Mouse (Mus musculus): ENCODE measurements around the gene Mgam.
A peak's percentile ranks its signal among the peaks of the same experiment; 100 is the strongest.
"Not testable (repeated sequence)": the region's sequence is repeated elsewhere in the genome, so short reads cannot be mapped to it uniquely, and the experiment has no call there.

The Mgam gene

DNA sequence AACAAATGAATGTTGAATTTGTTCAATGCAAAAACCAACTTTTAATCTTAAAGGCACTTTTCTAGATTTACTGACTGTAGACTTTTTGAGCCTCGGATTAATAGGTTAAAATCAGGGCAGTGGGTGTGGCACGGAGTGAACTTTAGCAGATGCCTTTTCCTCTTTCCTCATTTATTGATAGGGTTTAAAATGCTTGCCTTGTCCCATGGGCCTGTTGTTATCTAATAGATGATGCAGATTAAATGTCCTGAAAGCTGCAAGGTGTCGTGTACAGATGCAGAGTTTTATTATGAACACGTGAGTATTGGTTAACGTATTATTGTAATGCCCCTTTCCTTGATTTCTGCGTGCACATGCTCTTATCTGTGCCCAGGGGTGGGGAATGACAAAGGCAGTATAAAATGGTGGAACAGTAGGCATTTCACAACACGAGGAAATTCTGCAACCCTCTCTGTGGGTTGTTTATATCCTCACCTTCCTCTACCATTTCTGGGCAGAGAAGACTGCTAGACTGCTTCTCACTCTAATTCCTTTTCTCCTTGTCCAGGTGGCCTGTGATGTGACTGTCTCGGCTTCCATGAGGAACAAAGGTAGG, at the start of gene Mgam:
TSS of gene Mgam (plus strand) at position 426 of the 595 bp plus-strand sequence.
- DNase-seq (ENCODE audit: low spot score) = no peak

DNA sequence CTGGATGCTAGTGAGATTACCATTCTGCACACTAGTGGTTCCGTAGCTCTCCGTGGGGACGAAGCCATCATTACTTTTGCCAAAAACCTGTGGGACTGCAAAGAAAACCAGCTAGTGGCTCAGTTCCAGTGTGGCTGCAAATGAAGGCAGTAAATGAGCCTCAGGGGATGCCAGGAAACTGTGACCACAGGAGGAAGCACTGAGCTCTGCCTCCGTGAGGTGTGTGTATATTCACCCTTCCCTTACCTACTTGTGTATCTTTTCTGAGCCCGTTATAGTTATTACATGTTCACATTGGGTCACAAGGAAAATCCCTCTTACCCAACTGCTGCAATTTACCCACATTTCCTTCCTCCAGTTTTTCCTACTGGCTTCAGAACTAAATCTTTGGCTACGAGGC, 44.3 kb upstream of the Mgam start:
- no peak for DNase-seq (ENCODE audit: low spot score)

DNA sequence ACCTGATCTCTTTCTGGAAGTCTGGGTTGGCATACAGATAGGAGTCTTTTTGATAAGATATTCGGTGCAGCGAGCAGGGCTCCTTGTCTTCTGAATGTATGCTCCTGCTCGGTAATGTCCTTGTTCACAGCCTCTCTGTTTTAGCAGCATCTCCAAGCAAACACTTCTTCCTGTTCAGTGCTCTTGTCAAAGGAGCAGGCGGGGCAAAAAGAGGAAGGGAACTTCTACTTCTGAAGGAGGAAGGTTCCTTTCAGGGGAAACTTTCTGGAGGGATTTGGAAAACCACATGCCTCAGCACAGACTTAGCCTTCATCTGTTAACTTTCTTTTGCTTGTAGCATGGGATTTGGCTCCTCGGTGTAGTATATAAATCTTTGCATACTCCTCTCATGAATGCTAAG, 43.0 kb upstream of the Mgam start, which contains the start of gene Clec5a:
TSS of gene Clec5a (minus strand) at position 177 of the 400 bp plus-strand sequence.
- DNase-seq (ENCODE audit: low spot score) = no peak

DNA sequence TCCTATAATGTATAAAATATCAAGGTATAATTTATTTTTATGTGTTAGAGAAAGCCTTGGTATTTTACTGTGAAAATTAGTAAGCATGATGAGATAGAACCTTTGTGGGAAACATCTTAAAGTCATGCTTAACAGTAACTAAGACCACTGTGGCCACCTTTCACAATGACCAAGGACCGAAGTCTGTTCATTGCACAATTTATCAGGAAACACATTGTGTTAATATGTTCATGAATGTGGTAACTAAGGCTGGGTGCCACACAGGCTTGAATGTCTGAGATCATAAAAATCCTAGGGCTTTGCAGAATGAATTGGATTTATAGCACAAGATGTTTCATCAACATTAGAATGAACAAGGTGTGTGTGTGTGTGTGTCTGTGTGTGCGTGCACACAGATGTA, 40.3 kb upstream of the Mgam start:
- no peak for DNase-seq (ENCODE audit: low spot score)

DNA sequence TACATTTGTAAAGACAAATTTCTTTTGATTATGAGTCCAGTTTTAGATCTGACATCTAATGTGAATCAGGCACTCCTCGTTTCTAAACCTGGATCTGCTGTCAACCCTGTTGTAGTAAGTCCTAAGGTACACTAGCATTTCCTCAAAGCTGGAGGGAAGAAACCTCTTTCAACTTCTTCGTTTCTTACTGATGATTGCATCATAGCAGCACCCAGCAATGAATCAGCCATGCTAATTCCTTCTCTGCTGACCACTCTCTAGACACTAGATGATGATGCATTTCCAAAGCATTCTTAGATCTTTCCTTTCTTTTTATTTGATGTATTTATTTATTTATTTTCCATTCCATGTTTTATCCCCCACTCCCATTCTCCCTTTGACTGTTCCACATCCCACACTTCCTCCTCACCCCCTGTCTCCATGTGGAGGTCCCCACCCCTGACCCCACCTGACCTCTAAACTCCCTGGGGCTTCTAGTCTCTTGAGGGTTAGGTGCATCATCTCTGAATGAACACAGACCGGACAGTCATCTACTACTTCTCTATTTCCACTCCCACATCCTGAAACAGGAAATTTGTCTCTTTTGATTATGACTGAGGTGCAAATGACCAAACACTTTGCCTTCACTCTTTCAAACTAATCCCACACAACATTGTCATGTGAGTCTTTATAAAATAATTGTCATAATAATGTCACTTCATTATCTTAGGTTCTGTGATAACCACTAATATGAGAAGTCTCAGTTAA, 33.7 kb upstream of the Mgam start:
- no peak for DNase-seq (ENCODE audit: low spot score)

DNA sequence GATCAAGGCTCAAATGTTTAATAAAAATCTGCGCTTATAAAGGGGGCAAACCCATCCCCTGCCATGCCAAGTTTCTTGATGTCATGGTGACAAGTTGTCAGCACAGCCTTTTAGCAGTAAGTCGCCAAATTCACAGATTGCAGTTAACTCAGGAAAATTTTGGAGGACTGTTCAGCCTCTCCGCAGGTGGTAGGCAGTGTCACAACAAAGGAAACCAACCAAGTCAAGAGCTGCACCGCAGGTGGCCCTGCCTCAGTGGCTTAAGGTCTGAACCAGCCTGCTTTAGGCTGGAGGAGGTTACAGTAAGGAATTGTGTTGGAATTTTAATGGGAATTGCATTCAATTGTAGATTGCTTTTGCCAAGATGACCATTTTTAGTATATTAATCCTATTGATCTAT, 30.1 kb upstream of the Mgam start:
- DNase-seq (ENCODE audit: low spot score) = not testable (repeated sequence)

DNA sequence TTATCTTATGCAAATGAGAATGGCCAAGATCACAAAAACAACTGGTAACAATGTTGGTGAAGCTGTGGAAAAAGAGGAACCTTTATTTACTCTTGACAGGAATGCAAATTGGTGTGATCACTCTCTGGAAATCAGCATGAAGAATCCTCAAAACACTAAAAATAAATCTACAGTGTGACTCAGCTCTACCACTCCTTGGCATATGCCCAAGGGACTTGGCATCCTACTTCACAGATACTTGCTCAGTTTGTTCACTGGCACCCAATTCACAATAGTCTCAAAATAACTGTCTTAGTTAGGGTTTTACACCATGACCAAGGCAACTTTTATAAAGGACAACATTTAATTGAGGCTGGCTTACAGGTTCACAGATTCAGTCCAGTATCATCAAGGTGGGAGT, 21.2 kb upstream of the Mgam start:
- no peak for DNase-seq (ENCODE audit: low spot score)

DNA sequence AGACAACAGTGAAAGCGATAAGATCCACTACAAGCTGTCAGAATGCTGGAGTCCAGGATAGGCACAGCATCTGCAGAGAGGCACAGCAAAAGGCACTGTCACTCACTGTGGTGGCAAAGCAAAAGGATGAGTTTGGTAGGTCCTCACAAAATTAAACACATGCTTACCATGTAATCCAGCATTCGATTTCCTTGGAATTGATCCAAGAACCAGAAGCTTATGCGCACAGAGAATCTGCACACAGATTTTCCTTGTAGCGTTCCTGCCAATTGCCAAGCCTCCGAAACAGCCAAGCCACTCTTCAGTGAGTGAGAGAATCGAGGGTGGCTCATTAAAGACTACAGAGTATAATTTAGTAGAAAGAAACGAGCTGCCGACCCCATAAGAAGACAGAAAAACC, 18.4 kb upstream of the Mgam start:
- no peak for DNase-seq (ENCODE audit: low spot score)

DNA sequence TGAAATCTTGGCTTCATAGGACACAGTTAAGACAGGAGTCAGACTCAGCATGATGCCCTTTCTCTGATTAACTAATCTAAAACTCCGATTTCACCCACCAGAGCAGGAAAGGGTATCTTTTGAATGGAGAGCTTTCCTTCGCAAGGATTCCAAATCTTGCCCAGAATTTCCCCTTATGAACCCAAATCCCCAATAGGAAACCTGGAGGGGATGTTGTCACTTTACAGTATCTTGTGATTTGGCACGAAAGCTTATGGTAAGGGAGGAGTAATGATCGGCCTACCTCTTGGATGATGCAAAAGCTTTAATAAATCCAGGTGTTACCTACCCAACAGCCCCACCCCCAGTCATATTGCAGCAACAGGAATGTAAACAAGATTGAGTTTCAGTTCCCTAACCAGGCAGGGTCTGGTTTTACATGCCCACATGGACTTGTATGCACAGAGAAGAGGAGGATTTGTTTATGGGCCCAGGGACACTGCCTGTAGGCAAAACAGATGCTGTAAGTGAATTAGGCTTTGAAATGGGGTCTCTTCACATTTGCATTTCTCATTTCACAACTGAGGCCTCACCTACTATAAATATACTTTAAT, 15.3 kb upstream of the Mgam start, which contains the start of gene Tas2r138:
TSS of gene Tas2r138 (minus strand) at position 51 of the 593 bp plus-strand sequence.
- no peak for DNase-seq (ENCODE audit: low spot score)

DNA sequence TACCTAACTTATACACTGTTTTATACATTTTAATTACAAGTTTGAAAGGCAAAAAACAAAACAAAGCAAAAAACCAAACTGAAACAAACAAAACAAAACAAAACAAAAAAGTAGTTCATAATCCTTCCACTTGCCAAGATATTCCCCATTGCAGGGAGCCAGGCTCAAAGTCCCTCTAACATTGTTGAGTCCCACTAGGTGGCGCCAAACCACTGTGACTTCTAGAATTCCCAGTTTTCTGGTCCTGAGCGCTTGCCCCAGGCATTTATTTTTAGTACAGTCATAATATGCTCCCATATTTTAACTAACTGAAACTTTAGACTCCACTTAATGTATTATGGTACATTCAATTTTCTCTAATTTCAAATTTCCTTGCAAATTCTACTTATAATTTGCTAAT, 10.7 kb upstream of the Mgam start:
- peak; percentile 46 for DNase-seq (ENCODE audit: low spot score)

DNA sequence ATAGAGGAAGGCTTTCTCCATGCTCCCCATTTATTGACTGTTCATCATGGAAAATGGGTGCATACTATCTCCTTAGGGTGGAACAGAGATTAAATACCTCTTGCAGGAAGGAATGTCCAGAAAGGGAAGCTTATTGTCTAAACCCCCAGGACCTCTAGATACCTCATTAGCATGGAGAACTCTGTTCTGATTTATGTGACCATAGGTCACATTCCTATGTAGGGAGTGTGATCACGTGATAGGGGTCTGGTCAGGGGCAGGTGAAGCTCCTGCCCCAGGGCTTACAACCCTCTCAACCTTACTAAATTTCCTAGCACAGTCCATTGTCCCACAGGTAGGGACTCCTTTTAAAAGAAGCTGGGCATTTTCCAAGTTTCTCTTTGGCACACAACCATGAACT, 2.5 kb upstream of the Mgam start:
- no peak for DNase-seq (ENCODE audit: low spot score)

DNA sequence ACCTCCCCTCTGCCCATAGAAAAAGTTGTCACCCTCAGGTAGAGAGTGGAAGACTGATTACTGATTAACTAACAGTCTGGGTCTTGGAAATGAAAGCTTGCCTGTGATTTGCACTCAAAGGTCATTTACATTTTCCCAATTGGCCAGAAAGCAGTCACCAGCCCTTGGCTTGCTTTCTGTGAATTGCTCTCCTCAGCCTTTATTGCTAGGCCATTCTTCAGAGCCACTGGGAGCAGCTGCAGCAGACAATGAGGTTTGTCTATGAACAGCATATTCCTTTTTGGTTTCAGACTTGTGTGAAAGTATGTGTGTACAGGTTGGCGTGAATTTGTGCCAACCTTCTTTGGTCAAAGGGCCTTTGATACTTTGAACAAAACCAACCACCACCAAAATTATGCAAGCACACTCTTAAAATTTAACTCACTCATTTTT, 6.0 kb downstream of the Mgam start:
- no peak for DNase-seq (ENCODE audit: low spot score)

DNA sequence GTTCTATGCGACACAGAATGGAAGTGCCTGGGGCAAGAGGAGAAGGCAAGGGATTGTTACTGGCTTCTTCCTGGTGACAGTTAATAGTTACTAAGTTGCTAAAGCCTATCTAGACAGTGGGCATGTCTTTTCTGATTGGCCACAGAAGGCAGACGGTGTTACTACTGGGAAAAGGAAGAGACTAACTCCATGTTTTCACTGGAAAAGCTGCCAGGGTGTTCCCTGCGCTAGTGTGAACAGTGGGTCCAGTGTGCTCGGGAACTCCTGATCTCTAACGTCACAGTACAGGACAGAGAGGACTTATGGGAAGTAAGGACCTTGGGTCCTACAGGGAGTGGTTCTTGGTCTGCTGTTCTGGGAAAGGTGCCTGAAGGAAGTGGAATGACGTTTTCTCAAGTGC, 6.9 kb downstream of the Mgam start:
- DNase-seq (ENCODE audit: low spot score) = no peak

DNA sequence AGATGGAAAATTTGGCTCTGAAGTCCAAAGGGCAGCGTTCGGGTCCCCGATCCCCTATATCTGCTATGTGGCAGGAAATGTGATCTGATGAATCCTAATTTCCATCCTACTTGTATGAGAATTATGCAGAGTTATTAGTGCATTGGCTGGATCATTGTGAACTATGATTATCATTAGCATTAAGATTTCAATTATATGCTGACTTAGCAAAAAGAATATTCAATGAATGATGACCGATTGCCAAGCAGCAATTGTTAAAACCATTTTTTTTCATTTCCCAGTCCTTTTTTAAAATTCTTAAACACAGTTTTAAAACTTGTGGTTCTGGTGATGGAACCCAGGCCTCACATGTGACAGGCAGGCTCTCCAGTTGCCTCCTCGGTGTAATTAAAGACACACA, 9.1 kb downstream of the Mgam start:
- no peak for DNase-seq (ENCODE audit: low spot score)

DNA sequence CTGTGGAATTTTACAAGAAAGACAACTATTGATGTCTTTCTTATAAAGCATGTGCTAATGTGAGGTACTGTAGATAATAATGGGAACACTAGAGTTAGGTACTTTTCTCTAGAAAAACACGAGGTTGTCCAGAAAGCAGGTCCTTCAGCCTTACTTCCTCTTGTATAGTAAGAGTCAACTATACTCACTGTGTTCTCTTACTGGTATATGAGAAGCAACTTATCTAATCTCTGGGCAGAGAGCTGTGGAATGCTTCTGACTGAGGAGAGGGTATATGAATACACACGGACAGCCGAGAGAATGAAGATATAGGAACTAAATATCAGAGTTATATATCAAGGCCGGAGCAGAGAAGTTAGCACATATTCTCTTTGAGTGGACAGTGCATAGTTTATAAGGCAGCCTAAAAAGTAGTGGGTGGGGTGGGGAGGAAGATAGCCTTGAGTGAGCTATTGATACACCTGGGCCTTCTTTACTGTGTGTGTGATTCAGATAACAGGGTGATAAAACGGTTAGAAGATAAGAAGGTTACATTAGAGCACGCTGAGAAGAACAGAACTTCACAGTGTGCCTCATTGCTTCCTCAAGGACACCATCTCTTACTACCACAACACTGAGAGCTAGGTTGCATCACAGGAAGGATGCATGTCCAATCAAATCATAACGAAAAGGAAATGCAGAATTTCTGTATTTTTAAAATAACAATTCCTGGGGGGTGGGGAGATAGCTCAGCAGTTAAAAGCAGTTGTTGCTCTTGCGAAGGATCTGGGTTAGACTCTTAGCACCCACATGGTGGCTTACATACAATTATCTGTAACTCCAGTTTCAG, 12.3 kb downstream of the Mgam start:
- DNase-seq (ENCODE audit: low spot score) = no peak

DNA sequence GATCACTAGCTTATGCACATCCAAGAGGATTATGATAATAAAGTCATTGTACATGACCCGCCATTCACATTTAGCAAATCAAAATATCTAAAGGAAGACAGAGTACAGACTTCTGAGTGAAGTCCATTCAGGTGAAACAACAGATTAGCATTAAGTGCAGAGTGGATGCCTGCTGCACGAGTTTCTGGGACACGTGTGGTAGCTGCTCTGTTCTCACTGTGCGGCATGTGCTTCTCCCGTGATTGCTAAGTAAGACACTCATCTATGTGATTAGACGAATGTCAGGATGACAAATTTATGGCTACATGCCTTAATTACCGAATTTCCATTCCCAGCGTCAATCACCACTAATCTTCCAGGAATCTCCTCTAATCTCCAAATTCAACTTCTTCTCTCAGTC, 17.1 kb downstream of the Mgam start:
- no peak for DNase-seq (ENCODE audit: low spot score)

DNA sequence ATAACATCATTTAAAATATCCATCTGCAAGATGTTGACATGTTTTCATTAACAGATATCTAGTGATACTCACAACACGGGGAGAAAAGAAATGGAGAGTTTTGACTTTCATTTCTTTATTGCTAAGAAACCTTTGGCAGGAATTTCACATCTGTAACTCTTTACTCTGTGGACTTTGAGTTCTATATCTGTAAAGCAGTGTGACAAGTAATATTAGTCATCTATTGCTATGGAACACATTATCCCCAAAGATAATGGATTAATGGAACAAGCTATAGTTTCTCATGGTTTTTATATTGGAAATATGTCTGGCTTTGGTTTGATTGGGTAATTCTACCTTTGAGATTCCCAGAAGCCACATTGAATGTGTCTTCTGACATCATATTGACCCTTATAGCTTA, 22.3 kb downstream of the Mgam start:
- DNase-seq (ENCODE audit: low spot score) = no peak

DNA sequence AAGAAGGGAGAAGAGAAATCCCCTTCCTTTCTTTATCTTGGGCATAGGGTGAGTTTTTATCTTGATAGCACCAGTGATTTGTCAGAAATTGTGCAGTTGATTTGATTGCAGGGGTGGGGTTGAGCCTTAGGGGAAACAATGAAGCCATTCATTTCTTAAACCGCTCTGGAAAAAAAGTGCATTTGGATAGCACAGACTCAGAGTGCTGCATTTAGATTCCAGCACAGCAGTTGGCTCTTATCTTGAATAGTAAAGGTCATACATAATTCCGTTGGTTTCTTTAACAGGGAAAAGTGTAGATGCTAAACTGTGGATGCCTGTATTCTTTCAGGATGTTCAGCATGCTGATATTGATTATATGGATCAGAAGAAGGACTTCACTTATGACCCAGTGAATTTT, 32.3 kb downstream of the Mgam start:
- no peak for DNase-seq (ENCODE audit: low spot score)

DNA sequence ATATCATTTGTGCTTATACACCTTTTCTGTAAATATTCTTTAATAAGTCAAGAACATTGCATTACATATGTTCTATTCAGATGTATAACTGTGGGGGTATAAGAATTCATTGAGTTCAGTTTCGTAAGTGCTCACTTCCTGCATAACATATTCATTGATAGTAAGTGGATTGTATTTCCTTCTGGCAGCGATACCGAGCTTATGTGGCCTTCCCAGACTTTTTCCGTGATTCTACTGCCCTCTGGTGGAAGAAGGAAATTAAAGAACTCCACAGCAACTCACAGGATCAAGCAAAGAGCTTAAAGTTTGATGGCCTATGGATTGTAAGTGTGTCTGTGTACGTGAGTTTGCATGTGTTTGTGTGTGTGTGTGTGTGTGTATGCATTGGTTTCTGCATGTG, 60.5 kb downstream of the Mgam start:
- DNase-seq (ENCODE audit: low spot score) = no peak

DNA sequence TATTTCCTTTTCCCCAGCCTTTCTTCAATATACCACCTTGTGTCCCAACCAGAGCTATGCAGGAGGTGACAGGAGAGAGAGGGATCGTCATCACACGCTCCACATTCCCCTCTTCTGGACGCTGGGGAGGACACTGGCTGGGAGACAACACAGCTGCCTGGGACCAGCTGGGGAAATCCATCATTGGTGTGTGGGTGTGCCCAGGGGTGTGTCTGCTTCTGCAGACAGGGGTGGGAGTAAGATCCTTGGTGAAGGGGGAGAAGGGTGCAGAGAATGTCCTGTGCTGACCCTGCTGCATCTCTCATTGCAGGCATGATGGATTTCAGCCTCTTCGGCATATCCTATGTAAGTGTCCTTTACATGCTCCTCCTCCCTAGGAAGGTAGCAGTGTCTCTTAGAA, 63.4 kb downstream of the Mgam start:
- not testable (repeated sequence) for DNase-seq (ENCODE audit: low spot score)

DNA sequence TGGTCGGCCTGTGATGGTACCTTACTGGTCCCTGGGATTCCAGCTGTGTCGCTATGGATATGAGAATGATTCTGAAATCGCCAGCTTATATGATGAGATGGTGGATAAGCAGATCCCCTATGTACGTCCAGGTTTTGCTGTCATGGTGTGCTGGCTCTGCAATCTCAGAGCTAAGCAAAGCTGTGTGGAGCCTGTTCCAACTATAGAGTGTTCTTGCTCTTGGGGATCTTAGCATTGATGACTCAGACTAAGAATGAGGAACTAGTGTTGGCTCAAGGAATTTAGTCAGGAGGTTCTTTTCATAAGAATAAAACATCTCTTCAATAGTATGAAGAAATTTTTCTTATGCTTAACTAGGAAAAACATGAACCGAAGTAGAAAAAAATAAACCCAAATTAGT, 84.9 kb downstream of the Mgam start:
- DNase-seq (ENCODE audit: low spot score) = not testable (repeated sequence)

DNA sequence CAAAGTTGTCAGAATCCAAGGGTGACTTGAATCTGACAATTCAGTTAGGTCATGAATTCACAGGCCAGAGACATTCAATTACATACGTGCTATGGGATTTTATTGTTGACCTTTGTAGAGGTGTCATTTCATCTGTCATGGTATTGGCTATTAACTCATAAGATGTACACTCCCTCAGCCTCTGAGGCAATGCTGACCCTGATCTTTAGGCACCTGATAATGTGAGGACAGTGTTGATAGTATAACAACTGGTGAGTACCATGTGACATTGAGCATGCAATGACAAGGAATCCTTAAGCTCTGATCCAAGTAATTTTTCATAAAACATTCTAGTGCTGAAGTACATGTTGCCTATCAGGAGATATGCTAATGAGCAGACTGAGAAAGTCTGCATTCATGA, 87.1 kb downstream of the Mgam start:
- DNase-seq (ENCODE audit: low spot score) = no peak

DNA sequence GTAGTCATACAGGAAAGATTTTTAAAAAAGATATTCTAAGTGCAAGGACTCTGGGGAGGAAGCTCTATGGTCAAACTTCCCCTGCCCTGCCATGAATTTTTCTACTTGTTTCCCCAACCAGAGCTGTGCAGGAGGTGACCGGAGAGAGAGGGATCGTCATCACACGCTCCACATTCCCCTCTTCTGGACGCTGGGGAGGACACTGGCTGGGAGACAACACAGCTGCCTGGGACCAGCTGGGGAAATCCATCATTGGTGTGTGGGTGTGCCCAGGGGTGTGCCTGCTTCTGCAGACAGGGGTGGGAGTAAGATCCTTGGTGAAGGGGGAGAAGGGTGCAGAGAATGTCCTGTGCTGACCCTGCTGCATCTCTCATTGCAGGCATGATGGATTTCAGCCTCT, 99.9 kb downstream of the Mgam start:
- DNase-seq (ENCODE audit: low spot score) = not testable (repeated sequence)

Data from urinary bladder, postnatal 25 days (tissue).